Mouse (Mus musculus): ENCODE measurements around the gene Rpl3l.
"Not testable (repeated sequence)": the region's sequence is repeated elsewhere in the genome, so short reads cannot be mapped to it uniquely, and the experiment has no call there.

Gene Rpl3l

DNA sequence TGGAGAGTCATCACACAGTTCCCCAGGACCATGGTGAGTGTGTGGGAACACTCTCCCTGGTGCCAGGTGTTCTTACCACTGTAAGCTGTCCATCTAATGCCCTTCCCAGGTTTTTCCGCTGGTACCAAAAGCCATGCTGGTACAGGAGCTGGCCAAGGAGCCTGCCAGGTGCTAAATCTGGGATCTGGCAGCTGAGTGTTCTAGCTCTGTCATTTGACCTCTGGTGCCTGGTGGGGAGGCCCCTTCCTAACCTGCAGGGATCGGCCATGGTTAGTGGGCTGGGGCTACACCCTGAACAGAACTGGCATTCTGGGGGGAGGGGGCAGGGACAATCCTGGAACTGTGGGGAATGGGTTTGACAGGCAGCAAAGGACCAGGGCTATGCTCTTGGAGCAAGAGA, at the start of gene Rpl3l:
Gene Rpl3l (plus strand): TSS at position 203 of the 400 bp plus-strand sequence.
- no peak for DNase-seq (ENCODE audit: extremely low spot score)

DNA sequence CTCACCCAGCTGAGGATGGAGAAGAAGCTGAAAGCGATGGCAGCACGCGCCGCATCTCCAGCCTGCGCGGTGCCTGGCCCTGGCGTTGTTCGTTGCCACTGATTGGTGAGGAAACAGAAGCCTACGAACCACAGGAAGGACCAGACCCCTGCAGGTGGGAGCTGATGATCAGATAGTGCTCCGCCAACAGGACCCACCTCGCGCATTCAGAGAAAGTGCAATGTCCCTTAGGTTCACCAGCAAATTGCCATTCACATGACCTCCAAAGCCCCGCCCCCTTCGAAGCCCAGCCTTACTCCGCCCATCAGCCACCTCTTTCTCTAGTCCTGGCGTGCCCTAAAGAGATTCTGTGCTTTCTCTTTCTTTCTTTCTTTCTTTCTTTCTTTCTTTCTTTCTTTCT, 41.1 kb upstream of the Rpl3l start:
- DNase-seq (ENCODE audit: extremely low spot score): peak; percentile 45

DNA sequence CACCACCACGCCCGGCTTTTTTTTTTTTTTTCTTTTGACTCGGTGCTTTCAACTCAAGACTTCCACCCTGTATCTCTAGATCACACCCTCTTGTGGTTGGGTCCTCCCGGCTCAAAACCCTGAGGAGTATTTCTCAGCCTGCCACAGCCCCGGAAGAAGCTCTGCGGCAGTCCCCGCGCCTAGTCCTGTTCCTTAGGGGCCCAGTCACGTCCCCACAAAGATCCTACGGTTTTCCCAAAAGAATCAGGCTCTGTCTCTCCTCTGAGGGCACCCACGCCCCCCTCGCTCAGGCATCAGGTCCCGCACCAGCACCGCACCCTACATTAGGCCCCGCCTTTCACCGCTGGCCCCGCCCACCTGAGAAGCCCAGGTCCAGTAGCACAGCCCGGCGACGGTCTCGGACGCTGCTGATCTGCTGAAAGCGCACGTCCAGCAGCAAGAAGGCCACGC, 40.4 kb upstream of the Rpl3l start:
- DNase-seq (ENCODE audit: extremely low spot score): peak; percentile 55

DNA sequence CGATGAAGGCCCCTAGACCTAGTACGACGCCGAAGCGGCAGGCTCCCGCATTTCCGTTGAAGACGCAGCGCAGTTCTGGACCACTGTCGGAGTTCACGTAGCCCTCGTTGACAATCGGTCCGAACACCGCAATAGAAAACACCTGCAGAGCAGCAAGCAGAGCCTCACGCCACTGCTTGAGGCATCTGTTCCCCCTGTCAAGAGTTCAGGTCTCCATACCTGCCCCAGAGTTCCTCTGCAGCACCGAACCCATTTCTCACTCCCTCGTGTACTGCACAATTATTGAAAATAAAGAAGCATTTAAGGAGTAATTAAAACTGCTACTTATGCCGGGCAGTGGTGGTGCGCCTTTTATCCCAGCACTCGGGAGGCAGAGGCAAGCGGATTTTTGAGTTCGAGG, 40.0 kb upstream of the Rpl3l start:
- no peak for DNase-seq (ENCODE audit: extremely low spot score)

DNA sequence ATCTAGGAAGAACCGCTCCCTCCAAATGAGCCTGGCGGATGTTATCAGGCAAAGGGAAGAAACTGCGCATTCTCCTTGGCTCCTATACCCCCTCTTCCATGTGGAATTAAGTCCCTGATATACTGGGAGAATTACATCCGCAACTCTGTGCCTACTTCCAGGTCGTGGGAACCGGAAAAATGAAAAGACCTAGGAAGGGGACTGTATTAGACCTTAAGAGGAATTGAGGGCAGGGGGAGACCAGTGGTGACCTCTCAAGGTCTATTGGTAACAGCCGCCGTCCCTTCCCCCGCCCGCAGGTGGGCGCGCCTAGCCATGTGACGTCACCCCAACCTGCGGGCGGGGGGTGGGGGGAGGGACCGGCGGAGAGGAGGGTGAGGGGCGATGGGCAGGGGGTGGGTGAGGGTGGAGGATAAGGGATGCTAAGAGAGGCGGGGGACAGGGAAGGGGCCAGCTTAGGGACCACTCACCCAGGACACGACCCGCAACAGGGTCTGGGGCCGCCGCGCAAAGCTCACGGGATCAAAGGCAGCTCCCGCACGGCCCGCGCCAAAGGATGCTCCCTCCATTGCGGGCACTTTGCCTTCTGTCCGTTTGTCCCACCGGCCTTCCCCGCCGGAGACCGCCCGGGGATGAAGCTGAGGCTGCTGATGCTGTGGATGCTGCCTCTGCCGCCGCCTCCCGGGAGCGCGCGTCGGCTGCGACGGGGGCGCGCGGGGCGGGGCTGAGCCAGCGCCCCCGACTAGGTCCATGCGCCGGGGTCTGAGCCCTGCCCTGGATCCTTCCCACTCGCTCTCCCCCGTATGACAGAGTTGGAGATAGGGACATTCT, 38.2 kb upstream of the Rpl3l start, which contains the start of gene Syngr3:
Gene Syngr3 (minus strand): TSS at position 705 of the 831 bp plus-strand sequence.
- no peak for DNase-seq (ENCODE audit: extremely low spot score)

DNA sequence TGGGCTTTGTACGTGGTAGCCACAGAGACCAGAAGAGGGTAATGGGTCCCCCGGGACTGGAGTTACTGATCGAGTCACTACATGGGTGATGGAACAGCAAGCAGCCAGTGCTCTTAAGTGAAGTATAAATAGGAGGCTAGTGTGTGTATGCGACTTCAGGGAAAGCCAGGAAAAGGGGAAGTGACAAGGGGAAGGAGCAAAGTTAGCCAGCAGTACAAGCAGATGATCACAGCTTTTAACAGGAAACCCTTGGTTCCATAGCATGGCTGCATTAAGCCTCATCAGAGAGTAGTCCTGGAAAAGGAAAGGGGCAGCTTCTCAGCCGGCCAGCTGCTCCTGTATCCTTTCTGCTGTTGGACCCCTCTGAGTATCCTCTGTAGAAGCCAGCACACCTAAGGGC, 35.2 kb upstream of the Rpl3l start:
- no peak for DNase-seq (ENCODE audit: extremely low spot score)

DNA sequence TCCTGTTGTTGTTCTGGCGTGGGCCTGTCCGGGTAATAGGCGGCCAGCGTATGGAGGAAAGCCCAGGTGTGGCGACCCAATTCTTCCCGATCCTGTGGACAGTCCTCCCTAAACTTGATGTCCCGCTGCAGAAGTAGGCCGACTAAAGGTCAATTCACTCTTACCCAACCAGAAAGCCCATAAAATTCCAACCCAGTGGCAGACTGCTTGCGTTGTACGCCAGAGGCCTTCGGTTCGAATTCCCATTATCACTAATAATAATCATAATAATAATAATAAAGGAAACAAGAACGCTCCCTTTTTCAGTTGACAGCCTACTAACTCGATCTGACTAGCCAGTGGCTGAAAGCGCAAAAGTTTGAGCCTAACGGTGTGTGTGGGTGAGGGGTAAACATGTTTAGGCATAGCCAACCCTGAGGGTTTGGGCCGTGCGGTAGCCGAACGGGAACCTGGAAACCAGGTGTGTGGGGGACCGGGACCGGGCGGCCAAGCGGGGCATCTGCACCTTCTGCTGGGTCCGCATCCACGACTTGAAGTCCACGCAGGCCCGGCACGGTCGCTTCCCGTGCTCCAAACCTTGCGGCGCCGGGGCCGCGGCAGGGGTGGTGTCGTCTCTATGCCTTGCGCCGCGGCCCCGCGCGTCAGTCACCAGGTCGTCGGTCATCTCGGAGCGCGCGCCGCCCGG, 32.2 kb upstream of the Rpl3l start:
- DNase-seq (ENCODE audit: extremely low spot score): no peak

DNA sequence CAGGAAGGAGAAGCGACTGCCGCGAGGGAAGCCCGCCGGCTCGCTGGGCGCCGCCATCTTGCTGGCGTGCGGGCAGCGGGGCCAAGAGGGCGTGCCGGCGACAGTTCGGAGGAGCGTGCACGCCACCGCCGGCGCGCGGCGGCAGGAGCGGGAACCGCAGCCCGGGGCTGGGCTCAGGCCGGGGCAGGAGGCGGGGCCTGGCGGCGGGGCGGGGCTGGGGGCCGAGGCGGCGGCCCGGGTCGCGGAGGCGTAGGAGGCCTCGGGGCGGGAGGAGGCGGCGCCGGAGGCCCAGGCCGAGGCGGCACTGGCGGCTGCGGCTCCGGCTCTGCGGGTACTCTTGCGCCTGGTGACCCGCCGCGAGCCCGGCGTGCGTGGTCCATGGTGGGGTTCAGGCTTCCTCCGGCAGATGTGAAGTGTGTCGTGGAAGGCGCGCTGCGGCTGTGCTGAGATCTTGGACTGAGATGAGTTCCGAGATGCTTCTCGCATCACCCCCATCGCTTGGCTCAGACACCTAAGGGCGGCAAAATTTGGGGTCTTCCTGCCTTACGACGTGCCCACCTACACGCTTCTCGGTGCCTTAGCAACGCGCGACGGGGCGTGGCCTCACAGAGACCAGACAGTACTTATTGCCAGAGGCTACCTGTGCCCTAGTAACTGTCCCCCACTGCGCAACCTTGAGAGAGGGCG, 31.5 kb upstream of the Rpl3l start, which contains the start of the genes Gfer and Noxo1:
Gene Gfer (minus strand): TSS at position 146 of the 687 bp plus-strand sequence.
Gene Noxo1 (plus strand): TSS at position 224 of the 687 bp plus-strand sequence.
- peak; percentile 89 for DNase-seq (ENCODE audit: extremely low spot score)

DNA sequence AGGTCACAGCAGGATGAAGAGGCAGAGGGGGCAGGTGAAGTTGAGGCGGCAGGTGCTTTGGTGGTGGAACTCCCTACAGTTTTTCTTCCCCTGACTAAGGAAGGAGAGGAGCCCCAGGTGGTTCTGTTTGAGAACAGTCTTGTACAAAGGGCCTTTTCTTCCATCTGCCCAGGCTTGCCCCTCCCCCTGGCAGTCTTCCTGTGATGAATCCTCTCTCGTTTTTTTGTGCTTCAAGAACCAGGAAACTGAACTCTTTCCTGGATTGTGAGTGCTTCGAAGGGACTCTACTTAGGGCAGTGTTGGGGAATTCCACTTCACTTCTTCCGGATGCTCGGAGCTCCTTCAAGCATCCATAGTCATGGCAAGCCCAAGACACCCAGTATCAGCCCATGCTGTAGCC, 29.6 kb upstream of the Rpl3l start:
- no peak for DNase-seq (ENCODE audit: extremely low spot score)

DNA sequence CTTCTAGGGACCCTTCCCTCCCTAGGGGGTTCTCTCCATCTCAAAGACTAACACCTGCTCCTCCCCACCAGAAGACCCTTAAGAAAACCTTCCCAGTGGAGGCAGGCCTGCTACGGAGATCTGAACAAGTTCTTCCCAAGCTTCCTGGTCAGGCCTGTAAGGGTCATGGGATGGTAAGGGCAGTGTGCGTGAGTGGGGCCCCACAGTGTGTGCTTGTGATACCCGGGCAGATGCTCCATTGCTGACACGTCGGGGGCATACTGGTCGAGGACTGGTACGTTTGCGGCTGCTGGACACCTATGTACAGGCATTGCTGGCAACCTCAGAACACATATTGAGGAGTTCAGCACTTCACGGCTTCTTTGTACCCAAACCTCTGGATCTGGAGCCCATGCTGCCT, 28.9 kb upstream of the Rpl3l start:
- no peak for DNase-seq (ENCODE audit: extremely low spot score)

DNA sequence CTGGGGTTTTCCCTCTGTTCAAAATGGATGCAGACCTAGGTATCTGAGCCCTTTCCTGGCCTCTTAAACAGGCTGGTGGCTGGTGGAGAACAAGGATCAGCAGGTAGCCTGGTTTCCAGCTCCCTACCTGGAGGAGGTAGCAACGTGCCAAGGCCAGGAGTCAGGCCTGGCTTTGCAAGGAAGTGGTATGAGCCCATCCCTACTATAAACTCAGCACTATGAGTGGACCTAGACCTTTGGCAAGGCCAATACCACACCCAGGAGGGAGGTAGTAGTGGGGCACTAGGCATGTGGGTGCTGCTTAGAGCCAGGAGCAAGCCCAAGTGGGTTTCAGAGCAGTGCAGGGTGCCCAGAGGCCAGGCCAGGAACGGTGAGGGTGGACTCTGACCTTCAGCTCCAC, 28.1 kb upstream of the Rpl3l start:
- DNase-seq (ENCODE audit: extremely low spot score): no peak

DNA sequence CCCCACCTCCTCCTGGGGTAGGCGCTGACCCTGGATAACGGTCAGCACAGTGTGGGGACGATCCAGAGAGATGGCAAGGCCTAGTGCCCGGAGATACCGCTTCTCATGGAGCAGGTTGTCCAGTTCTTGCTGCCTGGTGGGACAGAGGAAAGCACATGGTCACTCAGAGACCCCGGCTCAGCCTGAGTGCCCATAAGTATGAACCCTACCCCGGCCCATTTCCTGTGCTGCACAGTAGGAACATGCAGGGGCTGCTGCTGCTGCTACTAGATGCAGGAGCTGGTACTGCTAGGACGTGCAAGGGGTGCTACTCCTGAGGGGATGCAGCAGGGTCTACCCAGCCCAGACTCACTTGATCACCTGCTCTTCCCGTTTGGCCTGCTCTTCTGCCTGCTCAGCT, 26.4 kb upstream of the Rpl3l start:
- DNase-seq (ENCODE audit: extremely low spot score): no peak

DNA sequence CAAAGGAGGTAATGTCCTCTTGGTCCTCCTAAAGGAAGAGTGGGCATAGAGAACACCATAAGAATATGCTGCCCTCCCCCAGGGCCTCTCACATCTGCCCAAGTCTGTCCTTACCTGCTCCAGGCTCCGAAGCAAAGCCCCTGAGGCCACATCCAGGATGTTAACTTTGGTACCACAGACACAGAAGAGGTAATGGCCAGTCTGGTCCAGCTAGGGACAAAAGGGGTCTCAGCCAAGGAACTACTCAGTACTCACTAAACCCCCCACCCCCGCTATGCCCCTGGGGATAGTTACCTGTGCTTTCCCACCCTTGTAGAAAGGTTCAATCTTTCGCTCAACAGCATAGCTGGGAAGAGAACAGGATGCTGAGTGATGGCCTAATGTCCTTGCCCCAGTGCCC, 21.8 kb upstream of the Rpl3l start:
- no peak for DNase-seq (ENCODE audit: extremely low spot score)

DNA sequence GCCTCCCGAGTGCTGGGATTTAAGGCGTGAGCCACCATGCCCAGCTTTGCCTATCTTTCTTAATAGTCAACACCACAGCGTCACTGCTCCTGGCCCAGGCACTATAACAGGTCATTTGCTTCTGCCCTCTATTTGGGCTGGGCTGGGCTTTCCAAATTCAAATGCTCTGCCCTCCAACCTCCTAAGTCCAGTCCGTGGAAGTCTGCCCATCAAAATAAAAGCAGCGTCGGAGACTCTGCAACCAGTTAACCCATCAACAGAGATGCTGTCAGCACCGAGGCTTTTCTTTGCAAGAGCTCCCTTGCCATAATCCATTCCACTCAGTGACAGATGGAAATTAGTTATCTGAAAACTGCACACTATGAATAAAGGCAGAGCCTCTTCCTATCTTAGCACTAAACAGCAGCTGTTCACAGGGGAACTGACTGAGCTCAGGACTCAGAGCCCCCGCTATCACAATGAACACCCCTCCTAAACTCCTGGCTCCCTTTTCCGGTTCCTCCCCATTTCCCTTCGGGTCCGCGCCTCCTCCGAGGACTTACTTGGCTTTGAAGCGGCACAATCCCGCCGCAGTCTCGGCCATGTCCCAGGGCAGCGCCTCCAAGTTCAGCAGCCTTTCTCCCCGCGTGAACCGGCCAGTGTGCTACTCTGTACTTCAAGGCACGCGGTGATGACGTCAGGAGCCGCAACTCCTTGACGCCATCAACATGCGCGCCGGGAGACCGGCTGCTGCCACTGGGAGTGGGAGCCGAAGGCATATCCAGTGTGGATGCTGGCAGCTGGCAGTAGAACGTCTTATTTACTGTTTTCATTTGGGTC, 20.4 kb upstream of the Rpl3l start, which contains the start of gene Tbl3:
Gene Tbl3 (minus strand): TSS at position 679 of the 819 bp plus-strand sequence.
- peak; percentile 95 for DNase-seq (ENCODE audit: extremely low spot score)

DNA sequence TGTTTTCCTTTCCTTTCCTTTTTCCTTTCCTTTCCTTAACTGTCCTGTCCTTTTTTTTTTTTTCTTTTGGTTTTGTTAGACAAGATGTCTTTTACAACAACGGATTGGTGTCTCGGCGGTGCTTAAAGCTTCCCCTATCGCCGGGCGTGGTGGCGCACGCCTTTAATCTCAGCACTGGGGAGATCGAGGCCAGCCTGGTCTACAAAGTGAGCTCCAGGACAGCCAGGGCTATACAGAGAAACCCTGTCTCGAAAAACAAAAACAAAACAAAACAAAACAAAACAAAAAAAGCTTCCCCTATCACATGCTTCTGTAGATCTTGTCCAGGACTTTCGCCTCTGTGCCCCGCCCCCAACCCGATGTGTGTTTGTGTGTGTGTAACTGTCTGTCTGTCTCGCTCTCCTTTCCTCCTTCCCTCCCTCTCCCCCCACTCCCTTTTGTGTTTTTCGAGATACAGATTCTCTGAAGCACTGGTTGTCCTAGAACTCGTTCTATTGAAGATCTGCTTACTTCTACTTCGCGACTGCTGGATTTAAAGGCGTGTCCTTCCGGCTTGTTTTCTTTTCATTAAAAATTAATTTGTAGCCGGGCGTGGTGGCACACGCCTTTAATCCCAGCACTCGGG, 19.7 kb upstream of the Rpl3l start:
- DNase-seq (ENCODE audit: extremely low spot score): no peak

DNA sequence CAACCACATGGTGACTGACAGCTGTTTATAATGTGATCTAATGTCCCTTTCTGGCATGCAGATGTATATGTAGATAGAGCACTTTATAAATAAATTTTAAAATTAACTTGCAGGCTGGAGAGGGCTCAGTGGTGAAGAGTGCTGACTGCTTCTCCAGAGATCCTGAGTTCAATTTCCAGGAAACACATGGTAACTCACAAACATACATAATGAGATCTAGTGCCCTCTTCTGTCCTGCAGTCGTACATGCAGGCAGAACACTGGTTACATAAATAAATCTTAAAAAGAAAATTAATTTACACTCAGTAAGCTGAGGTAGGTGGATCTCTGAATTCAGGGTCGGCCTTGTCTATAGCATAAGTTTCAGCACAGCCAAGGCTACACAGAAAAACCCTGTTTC, 19.0 kb upstream of the Rpl3l start:
- no peak for DNase-seq (ENCODE audit: extremely low spot score)

DNA sequence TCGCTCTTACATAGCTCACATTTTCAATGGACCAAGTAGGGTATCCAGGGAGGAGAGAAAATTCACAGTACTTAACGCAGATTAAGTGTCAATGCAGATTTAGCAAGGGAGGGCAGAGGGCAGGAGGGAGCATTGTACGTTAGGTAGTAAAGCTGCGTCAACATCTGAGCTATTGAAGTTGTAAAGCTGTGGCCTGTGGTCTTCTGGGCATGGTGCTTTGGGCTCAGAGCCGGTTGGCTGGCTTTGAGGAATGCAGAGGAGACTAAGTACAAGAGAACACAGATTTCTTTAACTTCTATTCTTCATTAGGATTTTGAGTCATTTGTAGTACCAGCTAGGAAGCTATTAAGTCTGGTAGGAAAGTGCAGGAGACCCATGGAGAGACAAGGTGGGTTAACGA, 12.1 kb upstream of the Rpl3l start:
- DNase-seq (ENCODE audit: extremely low spot score): no peak

DNA sequence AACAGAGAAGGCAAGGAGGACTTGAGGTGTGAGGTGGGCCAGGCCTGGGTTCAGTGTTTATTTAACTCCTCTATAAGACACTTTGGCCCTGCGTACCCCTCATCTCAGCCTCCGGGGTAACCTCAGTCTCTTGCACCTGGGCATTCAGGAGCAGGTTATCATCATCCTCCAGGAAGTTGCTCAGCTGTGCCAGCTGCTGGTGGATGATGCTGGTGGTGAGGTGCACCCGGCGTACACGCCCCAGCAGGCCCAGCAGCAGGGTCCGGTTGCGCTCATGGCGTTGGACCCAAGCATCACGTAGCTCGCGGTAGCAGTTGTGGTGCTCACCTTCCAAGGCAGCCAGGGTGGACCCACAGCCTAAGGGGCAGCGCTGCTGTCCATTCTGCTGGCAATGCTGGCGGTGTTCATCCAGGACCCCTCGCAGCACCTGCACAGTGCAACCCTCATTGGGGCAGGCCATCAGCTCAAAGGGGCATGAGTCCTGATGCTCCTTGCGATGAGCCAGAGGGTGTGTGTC, 11.4 kb upstream of the Rpl3l start:
- DNase-seq (ENCODE audit: extremely low spot score): no peak

DNA sequence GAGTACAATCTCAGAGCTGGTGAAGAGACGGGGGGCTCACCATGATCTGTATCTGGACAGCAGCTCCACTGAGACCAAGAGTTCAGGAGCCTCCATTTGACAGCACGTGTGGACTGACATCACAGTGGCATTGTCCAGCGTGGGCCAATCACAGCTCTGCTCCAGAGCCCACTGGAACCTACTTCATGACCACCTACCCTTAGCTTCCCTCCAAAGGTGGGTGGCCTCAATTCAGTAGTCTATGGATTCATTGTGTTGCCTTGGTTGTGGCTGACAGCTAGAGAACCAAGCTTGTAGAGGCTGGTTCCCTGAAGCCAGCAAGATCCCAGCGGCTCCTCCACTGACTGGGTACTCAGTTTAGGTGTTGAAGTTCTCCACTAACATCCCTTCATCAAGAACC, 9.7 kb upstream of the Rpl3l start, which contains the start of the genes Rnf151 and Rps2:
Gene Rnf151 (minus strand): TSS at position 121 of the 400 bp plus-strand sequence.
Gene Rps2 (plus strand): TSS at position 174 of the 400 bp plus-strand sequence.
- DNase-seq (ENCODE audit: extremely low spot score): no peak

DNA sequence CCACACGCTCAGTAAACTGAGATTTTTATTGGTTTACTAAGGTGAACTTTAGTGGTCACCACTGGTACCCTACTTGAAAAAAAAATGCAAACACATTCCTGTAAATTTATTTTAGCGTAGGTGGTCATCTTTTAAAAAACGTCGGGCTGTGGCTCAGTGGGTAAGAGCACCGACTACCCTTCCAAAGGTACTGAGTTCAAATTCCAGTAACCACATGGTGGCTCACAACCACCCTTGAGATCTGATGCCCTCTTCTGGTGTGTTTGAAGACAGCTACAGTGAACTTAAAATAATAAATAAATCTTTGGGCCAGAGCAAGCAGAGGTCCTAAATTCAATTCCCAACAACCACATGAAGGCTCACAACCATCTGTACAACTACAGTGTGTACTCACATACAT, 8.7 kb upstream of the Rpl3l start:
- DNase-seq (ENCODE audit: extremely low spot score): not testable (repeated sequence)

Data from embryo, embryonic 9.5 days (tissue).